Mouse (Mus musculus) CH12F3 (cell line): ENCODE results near the gene Kmt2b.

Source experiments
- in situ Hi-C: fragments of 300-500 bp; cut with MboI; formaldehyde crosslinking; loops from 2 replicates; pipeline ENCODE4 v1.14.3; 2020; ENCODE audit warnings: low sequenced_read_pairs

Gene Kmt2b

DNA sequence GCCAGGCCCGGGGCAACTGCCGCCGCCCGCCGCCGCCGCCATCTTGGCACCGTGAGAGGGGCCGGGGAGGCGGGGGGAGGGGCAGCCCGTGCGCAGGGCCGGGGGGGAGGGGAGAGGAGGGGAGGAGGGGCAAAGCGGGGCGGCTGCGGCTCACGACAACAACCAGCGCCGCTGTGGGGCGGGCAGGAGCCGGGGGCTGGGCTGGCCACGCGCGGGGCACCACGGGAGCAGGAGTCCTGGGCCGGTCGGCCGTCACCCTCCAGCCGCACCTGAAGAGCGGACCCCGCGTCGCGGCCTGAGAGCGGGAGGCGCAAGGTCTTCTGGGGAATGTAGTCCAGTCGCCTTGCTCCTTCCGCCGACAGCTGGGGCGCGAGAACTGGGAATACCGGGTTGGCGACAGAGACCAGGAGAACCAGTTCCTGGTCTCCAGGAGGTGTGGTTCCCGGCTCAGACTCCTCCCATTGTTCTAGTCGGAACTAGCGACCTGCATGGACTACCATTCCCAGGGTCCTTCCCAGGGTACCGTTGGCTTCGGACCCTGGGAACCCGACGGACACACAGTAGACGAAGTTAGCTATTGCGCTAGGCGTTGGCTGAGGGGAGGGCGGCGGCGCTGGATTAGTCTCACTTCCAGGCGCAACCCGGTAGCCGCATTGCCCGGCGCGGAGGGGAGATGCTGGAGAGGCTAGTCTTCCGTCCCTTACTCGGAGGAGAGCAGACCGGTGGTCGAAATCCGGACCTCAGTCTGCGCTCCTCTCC lies at the start of gene Kmt2b:
TSS of gene Kmt2b (minus strand) at position 51 of the 759 bp plus-strand sequence.
- in situ Hi-C loops: no loop called here

- in situ Hi-C loops: no loop called here
Observed at GRCm38 (mm10) chr7:30636395-30636794, 47.9 kb upstream of the Kmt2b start.

- in situ Hi-C loops: no loop called here
Observed at GRCm38 (mm10) chr7:30635752-30636151, 47.2 kb upstream of the Kmt2b start, which contains the start of gene Etv2. TSS of gene Etv2 (minus strand) at chr7:30635852.

DNA sequence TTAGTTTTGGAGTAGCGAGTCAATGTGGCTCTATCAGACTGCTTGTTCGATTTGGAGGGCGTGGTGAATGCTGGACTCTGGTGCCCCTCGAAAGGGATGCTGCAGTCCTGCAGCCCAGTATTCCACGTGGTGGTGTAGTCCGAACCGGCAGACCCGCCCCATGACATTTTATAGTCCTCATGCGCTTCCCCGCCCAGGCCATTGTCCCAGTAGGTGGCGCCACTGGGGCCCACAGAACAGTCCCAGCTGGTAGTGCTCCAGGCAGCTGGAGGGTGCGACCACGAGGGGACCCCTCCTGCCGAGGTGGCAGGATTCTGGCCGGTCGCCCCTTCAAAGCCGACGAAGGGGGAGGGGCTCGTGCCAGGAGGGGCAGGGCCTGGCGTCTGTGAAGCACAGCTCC lies 46.1 kb upstream of the Kmt2b start:
- in situ Hi-C loops: no loop called here

DNA sequence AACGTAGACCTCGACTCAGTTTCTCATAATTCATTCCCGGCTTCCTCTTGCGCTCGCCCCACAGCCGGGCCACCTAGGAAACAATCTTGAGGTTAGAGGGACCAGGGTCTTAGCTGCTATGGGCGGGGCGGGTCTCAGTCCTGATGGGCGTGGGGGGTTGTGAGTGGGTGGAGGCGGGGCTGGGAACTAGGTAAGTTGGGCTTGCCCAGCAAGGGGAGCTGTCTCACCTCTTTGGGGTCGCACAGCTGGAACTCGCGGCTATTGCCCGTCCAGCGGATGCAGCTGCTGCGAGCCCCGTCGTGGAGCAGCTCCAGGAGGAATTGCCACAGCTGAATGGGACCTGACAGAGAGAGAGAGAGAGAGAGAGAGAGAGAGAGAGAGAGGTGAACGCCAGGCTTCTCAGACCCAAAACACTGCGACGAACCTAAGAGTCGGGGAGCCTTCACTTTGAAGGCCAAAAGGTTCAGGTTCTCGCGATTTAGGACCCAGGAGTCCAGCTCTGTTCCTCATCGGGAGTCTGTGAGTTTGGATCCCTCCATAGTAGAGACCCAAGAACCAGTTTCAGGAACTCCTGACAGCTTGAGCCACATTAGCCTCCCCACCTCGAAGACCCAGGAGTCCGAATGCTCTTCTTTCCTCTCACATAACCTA lies 45.4 kb upstream of the Kmt2b start:
- in situ Hi-C loops: no loop called here

DNA sequence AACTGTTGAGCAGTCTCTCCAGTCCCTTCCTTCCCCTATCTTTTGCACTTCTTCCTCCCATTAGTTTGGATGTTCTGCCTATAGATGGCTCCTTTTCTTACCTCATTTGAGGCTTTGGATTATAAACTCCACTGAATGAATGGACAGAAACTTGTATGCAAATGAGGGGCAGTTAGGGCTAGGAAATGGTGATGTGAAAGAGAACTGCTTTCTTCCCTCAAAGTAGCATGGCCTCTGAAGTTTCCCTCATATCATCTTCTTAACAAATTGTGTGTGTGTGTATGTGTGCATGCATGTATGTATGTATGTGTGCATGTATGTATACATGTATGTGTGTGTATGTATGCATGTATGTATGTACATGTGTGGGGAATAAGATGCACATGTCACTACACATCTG lies 40.5 kb upstream of the Kmt2b start:
- in situ Hi-C loops: no loop called here

GRCm38 (mm10) chr7:30626647-30627046 lies 38.1 kb upstream of the Kmt2b start:
- in situ Hi-C loops: no loop called here

DNA sequence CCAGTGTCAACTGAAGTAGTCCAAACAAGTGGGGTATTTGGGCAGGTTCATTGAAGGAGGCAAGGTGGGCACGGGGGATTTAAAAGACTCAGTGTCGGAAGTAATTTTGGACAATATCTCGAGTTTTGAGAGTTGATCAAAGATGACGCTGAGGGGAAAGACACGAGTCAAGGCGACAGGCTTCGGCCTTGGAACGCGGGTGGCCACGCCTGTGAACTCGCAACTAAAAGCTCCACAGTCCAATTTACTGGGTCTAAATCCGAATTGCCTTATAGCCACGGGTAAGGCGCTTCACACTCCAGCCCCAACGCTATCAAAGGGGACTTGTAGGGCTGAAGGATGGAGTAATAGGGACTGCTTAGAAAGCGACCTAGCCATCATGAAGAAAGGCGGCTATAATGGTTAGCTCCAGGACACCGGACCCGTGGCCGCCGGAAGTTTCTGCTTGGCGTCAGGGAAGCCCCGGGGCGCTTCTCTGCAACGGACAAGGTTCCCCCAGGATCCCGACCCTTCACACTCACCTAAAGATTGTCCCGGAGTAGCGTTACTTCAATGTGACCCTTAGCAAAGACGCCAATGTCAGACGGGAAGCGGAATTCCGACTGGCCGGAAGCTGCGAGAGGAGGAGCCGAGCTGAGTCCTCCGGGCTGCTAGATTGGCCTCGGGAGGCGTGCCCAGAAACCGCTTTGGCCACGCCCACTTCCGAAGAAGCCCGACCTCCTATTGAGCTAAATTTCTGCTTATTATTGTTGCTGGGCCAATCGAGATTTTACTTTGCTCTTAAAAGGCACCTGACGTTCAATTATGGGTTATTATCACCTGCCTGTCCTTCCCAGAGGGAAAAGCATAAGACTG lies 37.2 kb upstream of the Kmt2b start, which contains the start of gene Cox6b1:
TSS of gene Cox6b1 (minus strand) at position 622 of the 855 bp plus-strand sequence.
- in situ Hi-C loops: no loop called here

DNA sequence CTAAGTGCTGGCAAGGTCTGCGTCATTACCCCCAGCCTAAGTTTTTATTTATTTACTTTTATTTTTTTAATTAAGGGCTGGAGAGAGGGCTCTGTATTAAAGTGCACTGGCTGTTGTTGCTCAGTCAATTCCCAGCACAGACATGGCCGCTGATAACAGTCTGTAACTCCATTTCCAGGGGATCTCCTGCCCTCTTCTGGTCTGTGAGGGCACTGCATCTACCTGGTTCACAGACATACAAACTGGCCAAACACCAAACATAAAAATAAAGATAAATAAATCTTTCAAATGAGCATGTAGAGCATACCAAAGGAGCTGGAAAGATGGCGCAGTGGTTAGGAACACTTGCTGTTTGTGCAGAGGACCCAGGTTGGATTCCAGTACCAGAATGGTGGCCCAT lies 30.7 kb upstream of the Kmt2b start:
- in situ Hi-C loops: no loop called here

DNA sequence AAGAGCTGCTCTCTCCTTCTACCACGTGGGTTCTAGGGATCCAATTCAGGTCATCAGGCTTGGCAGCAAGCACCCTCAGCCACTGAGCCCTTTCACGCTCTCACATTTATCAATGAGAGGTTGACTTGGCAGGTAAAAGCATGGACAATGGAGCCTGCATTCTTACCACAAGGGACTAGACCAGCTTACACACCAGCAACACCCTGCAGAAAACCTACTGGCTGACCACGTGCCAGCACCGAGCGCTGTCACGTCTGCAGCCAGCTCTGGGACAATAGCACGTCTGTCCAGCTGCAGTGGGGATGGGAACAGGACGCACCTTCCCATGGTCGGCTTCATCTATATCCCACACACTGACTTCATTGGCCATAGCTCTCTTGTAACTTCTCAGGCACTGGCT lies 30.1 kb upstream of the Kmt2b start:
- in situ Hi-C loops: no loop called here

GRCm38 (mm10) chr7:30615049-30615760 lies 26.7 kb upstream of the Kmt2b start:
- in situ Hi-C loops: no loop called here

DNA sequence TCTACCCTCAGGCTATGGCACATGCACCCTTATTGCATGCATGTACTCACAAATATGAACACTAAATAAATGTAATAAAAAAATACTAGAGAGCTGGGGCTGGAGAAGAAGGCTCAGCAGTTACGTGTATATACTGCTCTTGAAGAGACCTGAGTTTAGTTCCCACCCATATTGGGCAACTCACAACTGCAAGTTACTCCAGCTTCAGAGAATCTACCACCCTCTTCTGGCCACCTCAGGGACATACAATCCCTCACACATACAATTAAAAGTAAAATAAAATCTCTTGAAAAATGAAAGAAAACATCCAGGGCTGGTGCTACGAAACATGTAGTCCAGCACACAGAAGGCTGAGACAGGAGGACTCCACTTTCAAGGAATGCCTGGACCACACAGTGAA lies 25.9 kb upstream of the Kmt2b start:
- in situ Hi-C loops: no loop called here

DNA sequence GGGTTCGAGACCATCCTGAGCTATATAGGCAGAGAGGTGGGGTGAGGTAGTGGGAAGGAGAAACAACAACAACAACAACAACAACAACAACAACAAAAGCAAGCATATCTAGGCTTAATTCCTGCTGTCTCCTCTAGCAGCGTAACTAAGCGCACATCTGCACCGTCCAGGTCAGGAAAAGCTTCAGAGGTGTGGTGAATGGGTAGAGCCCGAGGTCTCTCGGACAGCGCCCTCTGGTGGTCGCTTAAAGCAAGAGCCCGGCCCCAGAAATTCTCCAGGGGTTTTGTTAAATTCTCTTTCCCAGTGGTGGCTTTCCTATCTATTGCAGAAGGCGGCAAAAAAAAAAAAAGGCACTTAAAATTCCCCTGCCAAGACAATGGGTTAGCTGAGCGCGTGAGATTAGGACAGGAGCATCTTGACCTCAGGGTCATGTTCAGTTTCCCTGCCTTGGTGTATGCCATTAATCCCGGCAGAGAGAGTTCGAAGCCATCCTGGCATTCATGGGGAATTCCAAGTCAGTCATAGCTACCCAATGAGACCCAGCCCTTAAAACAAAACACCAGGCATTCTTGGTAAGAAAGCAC lies 25.1 kb upstream of the Kmt2b start:
- in situ Hi-C loops: no loop called here

DNA sequence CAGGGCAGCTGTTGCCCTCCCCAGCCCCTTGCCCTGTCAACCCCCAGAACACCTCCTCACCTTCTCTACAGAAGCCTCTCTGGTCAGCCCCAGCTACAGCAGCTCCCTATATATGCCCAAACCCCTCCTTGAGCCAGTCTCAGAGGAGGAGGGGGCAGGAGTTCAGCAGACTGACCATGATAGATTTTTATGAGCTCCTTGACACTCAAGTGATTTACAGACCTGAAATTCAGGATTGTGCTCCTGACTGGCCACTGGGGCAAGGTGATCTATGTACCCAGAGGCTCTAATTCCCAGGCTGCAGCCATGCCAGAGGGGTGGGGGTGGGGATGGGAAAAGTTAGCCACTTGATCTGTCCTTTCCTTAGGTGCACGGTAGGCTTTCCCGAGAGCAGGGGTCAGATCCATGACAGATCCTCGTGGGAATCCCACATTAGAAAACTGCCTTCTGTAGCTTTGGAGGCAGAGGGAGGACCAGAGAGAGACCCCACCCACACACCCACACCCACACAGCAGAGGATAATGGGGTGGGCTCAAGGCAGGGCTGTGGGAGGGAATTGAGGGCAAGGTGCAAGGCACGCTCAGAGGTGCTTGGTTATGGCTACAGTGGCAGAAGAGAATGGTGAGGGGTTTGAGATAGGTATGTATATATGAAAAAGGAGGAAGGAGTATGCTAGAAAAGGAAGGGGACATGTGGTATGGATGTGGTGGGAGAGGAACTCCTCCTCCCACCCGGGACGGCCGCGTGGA lies 24.3 kb upstream of the Kmt2b start, which contains the start of gene Upk1a:
TSS of gene Upk1a (minus strand) at position 194 of the 749 bp plus-strand sequence.
- in situ Hi-C loops: no loop called here

GRCm38 (mm10) chr7:30610043-30610442 lies 21.5 kb upstream of the Kmt2b start:
- in situ Hi-C loops: no loop called here

- in situ Hi-C loops: no loop called here
Observed at GRCm38 (mm10) chr7:30608476-30608875, 19.9 kb upstream of the Kmt2b start.

DNA sequence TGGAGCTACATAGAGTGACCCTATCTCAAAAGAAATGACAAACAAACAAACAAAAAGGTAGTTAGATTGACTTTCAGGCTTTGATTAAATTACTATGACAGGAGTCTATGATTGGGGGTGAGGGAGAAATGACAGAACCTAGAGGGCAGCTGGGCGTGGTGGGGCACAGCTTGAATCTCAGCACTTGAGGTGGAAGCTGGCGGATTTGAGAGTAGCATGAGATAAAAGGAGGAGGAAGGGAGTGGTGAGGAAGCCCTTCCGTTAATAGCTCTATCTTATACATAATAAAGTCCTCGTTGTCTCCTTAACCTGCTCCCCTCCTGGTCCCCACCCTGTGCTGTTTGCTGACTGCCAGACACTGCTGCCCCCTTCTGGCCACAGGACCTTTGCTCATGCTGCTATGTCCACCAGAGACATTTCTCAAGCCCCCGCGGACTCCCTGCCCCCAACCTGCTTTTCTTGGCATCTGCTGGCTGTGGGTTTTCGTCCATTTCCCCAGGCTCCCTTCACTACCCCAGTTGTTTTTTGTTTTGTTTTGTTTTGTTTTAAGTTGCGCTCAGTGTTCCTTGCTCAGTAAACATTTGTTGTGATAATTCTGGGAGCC lies 19.3 kb upstream of the Kmt2b start:
- in situ Hi-C loops: no loop called here

GRCm38 (mm10) chr7:30604944-30605343 lies 16.4 kb upstream of the Kmt2b start:
- in situ Hi-C loops: no loop called here

GRCm38 (mm10) chr7:30604424-30604823 lies 15.9 kb upstream of the Kmt2b start:
- in situ Hi-C loops: no loop called here
